Mouse (Mus musculus): ENCODE measurements at regions not wholly inside any gene's neighbourhood (a gene's known extent, or its start where the extent isn't known, plus 50 kb on each side); places are given as distances from the start of the nearest gene placed in this dataset.

GRCm38 (mm10) chr6:31262651-31263050 is 135.9 kb upstream of the Mkln1 start:
- WGBS, result 86% methylated on average over 8 of the region's 8 CpGs
- ATAC-seq (ENCODE audit: low FRiP score, low read depth), result no peak
- Histone ChIP-seq H3K4me2 (replicated peaks) (no peak overlapping the region), H3K27me3 (no peaks in the 10 kb centered on the region), H3K9ac (no peak overlapping the region), H3K9me3 (no peaks in the 10 kb centered on the region), H3K4me1 (no peaks in the 10 kb centered on the region), H3K4me3 (no peak overlapping the region), H3K27ac (no peak overlapping the region), H3K36me3 (no peaks in the 10 kb centered on the region)

- H3K9ac ChIP-seq, result no peak overlapping the region
- H3K4me2 ChIP-seq (replicated peaks), result no peak overlapping the region
- WGBS, result 90% methylated on average over 6 of the region's 6 CpGs
- no peaks in the 10 kb centered on the region for H3K4me1 ChIP-seq
- H3K36me3 ChIP-seq, result no peaks in the 10 kb centered on the region
- no peak overlapping the region for H3K27ac ChIP-seq
- ATAC-seq (ENCODE audit: low FRiP score, low read depth), result no peak
- H3K27me3 ChIP-seq, result no peaks in the 10 kb centered on the region
- H3K9me3 ChIP-seq, result no peaks in the 10 kb centered on the region
- H3K4me3 ChIP-seq, result no peak overlapping the region
These were observed 134.7 kb upstream of the Mkln1 start for GRCm38 (mm10) chr6:31263821-31264220.

- Histone ChIP-seq H3K27me3 (no peaks in the 10 kb centered on the region), H3K4me1 (no peaks in the 10 kb centered on the region), H3K36me3 (no peaks in the 10 kb centered on the region), H3K9ac (no peak overlapping the region), H3K9me3 (no peaks in the 10 kb centered on the region), H3K27ac (no peak overlapping the region), H3K4me2 (replicated peaks) (no peak overlapping the region), H3K4me3 (no peak overlapping the region)
- WGBS, result 66% methylated on average over 17 of the region's 17 CpGs
- ATAC-seq (ENCODE audit: low FRiP score, low read depth), result no peak
These were observed 132.0 kb upstream of the Mkln1 start for GRCm38 (mm10) chr6:31266441-31267040.

- H3K4me1 ChIP-seq, result no peaks in the 10 kb centered on the region
- no peak overlapping the region for H3K9ac ChIP-seq
- H3K27ac ChIP-seq, result no peak overlapping the region
- H3K9me3 ChIP-seq, result no peaks in the 10 kb centered on the region
- H3K36me3 ChIP-seq, result no peaks in the 10 kb centered on the region
- no peaks in the 10 kb centered on the region for H3K27me3 ChIP-seq
- 50% methylated on average over 2 of the region's 2 CpGs for WGBS
- no peak overlapping the region for H3K4me3 ChIP-seq
- ATAC-seq (ENCODE audit: low FRiP score, low read depth), result no peak
- H3K4me2 ChIP-seq (replicated peaks), result no peak overlapping the region
These were observed 130.5 kb upstream of the Mkln1 start for GRCm38 (mm10) chr6:31268057-31268456.

- Histone ChIP-seq H3K36me3 (no peaks in the 10 kb centered on the region), H3K9me3 (no peaks in the 10 kb centered on the region), H3K4me1 (no peaks in the 10 kb centered on the region; the same call in 1 of the 2 replicates), H3K27ac (no peak overlapping the region), H3K4me2 (replicated peaks) (no peak overlapping the region), H3K4me3 (no peak overlapping the region), H3K9ac (no peak overlapping the region), H3K27me3 (no peaks in the 10 kb centered on the region)
- no peak for ATAC-seq (ENCODE audit: low FRiP score, low read depth)
- WGBS, result 33% methylated on average over 5 of the region's 5 CpGs
These were observed 124.7 kb upstream of the Mkln1 start for GRCm38 (mm10) chr6:31273816-31274215.

- Histone ChIP-seq H3K4me3 (no peak overlapping the region), H3K36me3 (no peaks in the 10 kb centered on the region), H3K9me3 (no peaks in the 10 kb centered on the region), H3K27me3 (no peaks in the 10 kb centered on the region), H3K9ac (no peak overlapping the region), H3K4me1 (no peaks in the 10 kb centered on the region; the same call in 1 of the 2 replicates), H3K4me2 (replicated peaks) (no peak overlapping the region), H3K27ac (no peak overlapping the region)
- no peak for ATAC-seq (ENCODE audit: low FRiP score, low read depth)
- WGBS, result 14% methylated on average over 11 of the region's 11 CpGs
These were observed 124.3 kb upstream of the Mkln1 start for GRCm38 (mm10) chr6:31274236-31274635.

- H3K9me3 ChIP-seq, result no peaks in the 10 kb centered on the region
- no peaks in the 10 kb centered on the region for H3K27me3 ChIP-seq
- ATAC-seq (ENCODE audit: low FRiP score, low read depth), result no peak
- H3K9ac ChIP-seq, result no peak overlapping the region
- H3K4me1 ChIP-seq, result no peaks in the 10 kb centered on the region; the same call in 1 of the 2 replicates
- WGBS, result 52% methylated on average over 9 of the region's 9 CpGs
- no peak overlapping the region for H3K4me2 ChIP-seq (replicated peaks)
- H3K27ac ChIP-seq, result no peak overlapping the region
- no peaks in the 10 kb centered on the region for H3K36me3 ChIP-seq
- no peak overlapping the region for H3K4me3 ChIP-seq
These were observed 120.7 kb upstream of the Mkln1 start for GRCm38 (mm10) chr6:31277792-31278191.

GRCm38 (mm10) chr6:31283973-31284372 is 114.6 kb upstream of the Mkln1 start:
- ATAC-seq (ENCODE audit: low FRiP score, low read depth), result no peak
- H3K4me1 ChIP-seq, result peaks cover 16% of the 10 kb centered on the region
- WGBS, result 76% methylated on average over 8 of the region's 8 CpGs

GRCm38 (mm10) chr6:31284390-31284789 is 114.1 kb upstream of the Mkln1 start:
- Histone ChIP-seq H3K4me2 (replicated peaks) (no peak overlapping the region), H3K9ac (no peak overlapping the region), H3K36me3 (no peaks in the 10 kb centered on the region), H3K4me1 (peaks cover 20% of the 10 kb centered on the region), H3K27ac (no peak overlapping the region), H3K9me3 (no peaks in the 10 kb centered on the region), H3K4me3 (no peak overlapping the region), H3K27me3 (0 out of 2 replicates have a peak, but pooled peaks cover 2% of the 10 kb centered on the region)
- WGBS, result 80% methylated on average over 10 of the region's 10 CpGs
- ATAC-seq (ENCODE audit: low FRiP score, low read depth), result no peak

More at GRCm38 (mm10) chr6:31283973-31284372, 114.6 kb upstream of the Mkln1 start:
- no peaks in the 10 kb centered on the region for H3K27me3 ChIP-seq
- no peaks in the 10 kb centered on the region for H3K9me3 ChIP-seq
- no peak overlapping the region for H3K9ac ChIP-seq
- no peak overlapping the region for H3K4me3 ChIP-seq
- no peaks in the 10 kb centered on the region for H3K36me3 ChIP-seq
- no peak overlapping the region for H3K27ac ChIP-seq
- H3K4me2 ChIP-seq (replicated peaks), result no peak overlapping the region

GRCm38 (mm10) chr6:31285064-31285463 is 113.5 kb upstream of the Mkln1 start:
- 87% methylated on average over 19 of the region's 19 CpGs for WGBS
- Histone ChIP-seq H3K4me1 (peaks cover 23% of the 10 kb centered on the region), H3K27ac (no peak overlapping the region), H3K9me3 (no peaks in the 10 kb centered on the region), H3K4me2 (replicated peaks) (no peak overlapping the region), H3K9ac (no peak overlapping the region), H3K27me3 (0 out of 2 replicates have a peak, but pooled peaks cover 4% of the 10 kb centered on the region), H3K36me3 (no peaks in the 10 kb centered on the region), H3K4me3 (no peak overlapping the region)
- ATAC-seq (ENCODE audit: low FRiP score, low read depth), result no peak

GRCm38 (mm10) chr6:31285981-31286737 is 112.4 kb upstream of the Mkln1 start:
- Histone ChIP-seq H3K27me3 (0 out of 2 replicates have a peak, but pooled peaks cover 4% of the 10 kb centered on the region), H3K4me1 (peaks cover 29% of the 10 kb centered on the region), H3K4me2 (replicated peaks) (no peak overlapping the region), H3K36me3 (no peaks in the 10 kb centered on the region), H3K9me3 (no peaks in the 10 kb centered on the region), H3K4me3 (no peak overlapping the region), H3K27ac (no peak overlapping the region), H3K9ac (no peak overlapping the region)
- no peak for ATAC-seq (ENCODE audit: low FRiP score, low read depth)
- 75% methylated on average over 11 of the region's 11 CpGs for WGBS

- H3K9me3 ChIP-seq, result no peaks in the 10 kb centered on the region
- no peak overlapping the region for H3K4me3 ChIP-seq
- 0 out of 2 replicates have a peak, but pooled peaks cover 4% of the 10 kb centered on the region for H3K27me3 ChIP-seq
- H3K4me2 ChIP-seq (replicated peaks), result no peak overlapping the region
- 75% methylated on average over 2 of the region's 2 CpGs for WGBS
- peaks cover 29% of the 10 kb centered on the region for H3K4me1 ChIP-seq
- H3K27ac ChIP-seq, result no peak overlapping the region
- no peak for ATAC-seq (ENCODE audit: low FRiP score, low read depth)
- H3K9ac ChIP-seq, result no peak overlapping the region
- no peaks in the 10 kb centered on the region for H3K36me3 ChIP-seq
These were observed 111.4 kb upstream of the Mkln1 start for GRCm38 (mm10) chr6:31287176-31287575.

Measured in limb, embryonic 13.5 days (tissue).